Mouse (Mus musculus) C2C12 (cell line): ENCODE results near the gene Wbp4. TPM values are rescaled to one million over a fixed set of nuclear protein-coding genes. Genes with fewer than 3 reads are reported as not detected.
A peak's percentile ranks its signal among the peaks of the same experiment; 100 is the strongest.

Experiments
- H3K27me3 ChIP-seq: one replicate; pipeline ENCODE4 v1.6.1; 2011; ENCODE audit not compliant: control insufficient read depth, insufficient read depth, insufficient read length
- H3K36me3 ChIP-seq: one replicate; pipeline ENCODE4 v1.6.1; 2011; ENCODE audit not compliant: control insufficient read depth, insufficient read depth
- H3K4me3 ChIP-seq: one replicate; pipeline ENCODE4 v1.5.1; 2011; ENCODE audit warnings: mild to moderate bottlenecking, control low read depth; ENCODE audit not compliant: poor library complexity, insufficient read depth, severe bottlenecking
- H3K79me2 ChIP-seq: one replicate; pipeline ENCODE4 v1.6.1; 2011; ENCODE audit not compliant: control insufficient read depth, insufficient read depth
- H3K79me3 ChIP-seq: one replicate; pipeline ENCODE4 v1.6.1; 2011; ENCODE audit warnings: low read depth, control low read depth
- H3ac ChIP-seq: one replicate; pipeline ENCODE3; 2011; ENCODE audit warnings: low read depth; ENCODE audit not compliant: control insufficient read depth, insufficient read length
- CEBPB ChIP-seq: IDR thresholded peaks from one replicate; pipeline ENCODE4 v1.6.1; 2011; ENCODE audit warnings: low read depth, mild to moderate bottlenecking, control low read depth, moderate library complexity
- CTCF ChIP-seq: IDR thresholded peaks from one replicate; pipeline ENCODE4 v1.5.1; 2011; ENCODE audit not compliant: control insufficient read depth, insufficient read depth, insufficient read length
- FOSL1 ChIP-seq: IDR thresholded peaks from one replicate; pipeline ENCODE4 v1.8.0; 2011; ENCODE audit warnings: mild to moderate bottlenecking, low read length; ENCODE audit not compliant: poor library complexity, insufficient read depth, severe bottlenecking
- MAX ChIP-seq: IDR thresholded peaks from one replicate; pipeline ENCODE4 v1.6.1; 2011; ENCODE audit warnings: mild to moderate bottlenecking, control low read depth
- MYOD1 ChIP-seq: IDR thresholded peaks from one replicate; pipeline ENCODE4 v1.6.1; 2011; ENCODE audit warnings: low read depth; ENCODE audit not compliant: control insufficient read depth, insufficient read length
- MYOG ChIP-seq: IDR thresholded peaks from one replicate; pipeline ENCODE4 v1.6.1; 2011; ENCODE audit not compliant: control insufficient read depth, insufficient read length; ENCODE audit errors: extremely low read depth
- USF1 ChIP-seq: IDR thresholded peaks from one replicate; pipeline ENCODE4 v1.6.1; 2011; ENCODE audit warnings: low read depth, mild to moderate bottlenecking, control low read depth, moderate library complexity
- polyA plus RNA-seq: library from polyadenylated mRNA; unstranded; fragments of >200 nt; fragmentation: generic; extraction: Trizol; gene quantifications from one replicate; pipeline ENCODE4 v1.2.1, GENCODE M21; 2012; ENCODE audit warnings: missing spikeins

The Wbp4 gene
- polyA plus RNA-seq, 1 experiment: 9.8 TPM

DNA sequence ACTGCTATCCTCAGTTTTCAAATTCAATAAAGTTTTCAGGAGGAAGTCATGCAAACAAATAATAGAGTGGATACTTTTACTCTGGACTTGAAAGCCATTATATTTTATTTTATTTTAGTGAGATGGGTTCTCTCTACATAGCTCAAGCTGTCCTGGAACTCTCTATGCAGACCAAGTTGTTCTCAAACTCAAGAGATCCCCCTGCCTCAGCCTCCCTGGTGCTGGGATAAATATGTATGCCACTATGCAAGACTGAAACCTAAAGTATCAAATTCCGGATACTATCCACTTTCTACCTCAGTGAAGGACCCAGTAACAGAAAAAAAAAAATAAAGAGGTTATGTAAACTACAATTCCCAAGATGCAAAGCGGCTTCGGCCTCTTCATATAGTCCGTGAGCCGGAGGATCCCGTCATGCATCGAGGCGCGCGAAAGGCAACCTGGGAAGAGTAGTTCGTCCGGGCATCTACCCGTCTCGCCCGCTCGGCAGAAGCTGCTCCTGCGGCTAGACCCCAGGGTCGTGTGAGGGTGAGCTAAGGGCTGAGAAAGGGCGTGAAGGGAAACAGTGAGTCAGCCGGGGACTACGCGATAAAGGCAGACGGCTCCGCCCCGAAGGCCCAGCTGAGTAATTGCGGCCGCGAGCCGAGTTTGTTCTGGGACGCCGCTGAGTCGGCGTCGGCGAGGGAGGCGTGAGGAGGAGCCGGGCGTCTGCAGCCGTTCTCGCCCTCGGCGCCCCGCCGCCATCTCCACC is 55.2 kb downstream of the Wbp4 start, which contains the start of gene Kbtbd7:
Kbtbd7 (plus strand) TSS at position 533 of the 751 bp plus-strand sequence.
- TF ChIP-seq MAX (peak; percentile 16), FOSL1 (peak; percentile 21), CEBPB (no peak), MYOD1 (no peak)
- no peaks in the 10 kb centered on the region for H3K27me3 ChIP-seq
- H3ac ChIP-seq: no peak within 1 kb of the TSS
- peak within 1 kb of the TSS; percentile 23 for H3K4me3 ChIP-seq
- H3K79me3 ChIP-seq: no peaks in the 10 kb centered on the region
- H3K36me3 ChIP-seq: no peaks in the 10 kb centered on the region
- no peaks in the 10 kb centered on the region for H3K79me2 ChIP-seq

DNA sequence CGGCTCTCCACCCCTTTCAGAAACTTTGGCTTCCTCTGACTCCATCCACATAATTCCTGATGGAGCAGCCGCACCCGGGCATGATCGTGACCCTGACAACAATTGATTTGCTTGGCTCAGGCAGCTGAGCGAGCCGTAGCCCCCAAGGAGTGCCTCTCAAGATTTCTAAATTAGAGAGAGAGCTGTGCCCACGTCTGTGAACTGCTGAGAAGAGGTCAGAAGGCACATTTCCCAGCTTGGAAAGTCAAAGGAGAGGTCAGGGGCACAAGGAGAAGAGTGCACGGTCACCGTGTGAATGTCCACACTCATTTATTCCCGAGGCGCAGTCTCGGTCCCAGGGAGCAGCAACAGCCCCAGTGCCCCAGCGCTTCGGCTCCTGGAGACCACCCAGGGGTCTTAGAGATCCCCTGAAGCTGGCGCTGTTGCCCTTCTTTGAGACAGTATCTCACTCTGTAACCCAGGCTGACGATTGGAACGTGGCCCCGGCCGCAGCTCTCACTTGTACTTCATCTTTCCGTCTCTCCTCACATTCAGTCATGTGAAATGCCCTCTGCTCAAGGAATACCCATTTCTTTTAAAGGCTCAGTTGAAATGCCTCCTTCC is 61.1 kb downstream of the Wbp4 start:
- TF ChIP-seq MYOD1 (no peak), MYOG (no peak), MAX (no peak), CEBPB (no peak), USF1 (no peak), FOSL1 (no peak), CTCF (no peak)
- H3K79me3 ChIP-seq: no peaks in the 10 kb centered on the region

DNA sequence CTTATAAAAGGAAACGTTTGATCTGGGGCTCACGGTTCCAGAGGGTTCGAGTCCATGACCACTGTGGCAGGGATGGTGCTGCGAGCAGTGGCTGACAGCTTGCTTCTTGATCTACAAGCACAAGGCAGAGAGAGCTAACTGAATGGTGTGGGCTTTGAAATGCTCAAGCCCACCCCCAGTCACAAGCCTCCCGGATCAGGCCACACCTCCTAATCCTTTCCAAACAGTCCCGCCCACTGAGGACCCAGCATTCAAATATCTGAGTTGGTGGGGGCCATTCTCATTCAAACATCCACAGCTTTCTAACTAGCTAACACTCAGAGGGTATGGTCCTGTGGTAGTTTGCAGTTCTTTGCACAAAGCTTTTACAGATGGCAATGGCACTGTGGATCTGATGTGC is 68.2 kb downstream of the Wbp4 start:
- no peaks in the 10 kb centered on the region for H3K79me3 ChIP-seq
- no peaks in the 10 kb centered on the region for H3K36me3 ChIP-seq
- no peak for TF ChIP-seq MYOG
- TF ChIP-seq CEBPB: no peak
- no peak for TF ChIP-seq MYOD1
- no peaks in the 10 kb centered on the region for H3K27me3 ChIP-seq
- no peak overlapping the region for H3ac ChIP-seq
- no peak overlapping the region for H3K4me3 ChIP-seq
- H3K79me2 ChIP-seq: no peaks in the 10 kb centered on the region

More for the DNA sequence above, 61.1 kb downstream of the Wbp4 start:
- Histone ChIP-seq H3K36me3 (no peaks in the 10 kb centered on the region), H3ac (no peak overlapping the region), H3K4me3 (no peak overlapping the region), H3K79me2 (no peaks in the 10 kb centered on the region), H3K27me3 (no peaks in the 10 kb centered on the region)

DNA sequence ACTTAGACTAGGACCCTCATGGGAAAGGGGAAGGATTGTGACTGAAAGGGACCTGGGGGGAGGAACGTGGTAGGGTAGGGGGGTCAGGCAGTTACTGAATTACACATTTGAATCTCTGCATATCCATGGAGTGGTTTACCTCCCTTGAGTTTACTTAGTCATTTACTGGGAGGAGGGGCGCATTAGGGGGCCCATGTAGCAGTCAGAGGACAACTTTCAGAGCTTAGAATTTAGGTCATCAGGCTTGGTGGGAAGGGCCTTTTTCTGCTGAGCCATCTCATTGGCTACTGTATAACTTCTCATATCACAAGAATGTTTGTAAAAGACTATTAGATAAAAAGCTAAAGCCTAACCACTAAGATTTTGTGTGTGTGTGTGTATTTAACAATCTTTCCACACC is 70.7 kb downstream of the Wbp4 start:
- no peaks in the 10 kb centered on the region for H3K79me2 ChIP-seq
- H3K27me3 ChIP-seq: no peaks in the 10 kb centered on the region
- H3K4me3 ChIP-seq: no peak overlapping the region
- H3K79me3 ChIP-seq: no peaks in the 10 kb centered on the region
- no peaks in the 10 kb centered on the region for H3K36me3 ChIP-seq
- H3ac ChIP-seq: no peak overlapping the region
- TF ChIP-seq FOSL1 (no peak), CTCF (no peak), MYOG (no peak), CEBPB (no peak), MAX (no peak), MYOD1 (no peak), USF1 (no peak)

Other genes starting within 250 kb of the Wbp4 start
- not detected for gene Zfp957, start 234.2 kb downstream of the Wbp4 start, polyA plus RNA-seq
- gene Rgcc, start 179.9 kb downstream of the Wbp4 start, polyA plus RNA-seq: 1.5 TPM
- gene Naa16, start 90.7 kb downstream of the Wbp4 start, polyA plus RNA-seq: 8.6 TPM
- 2.7 TPM for gene Mtrf1, start 83.7 kb downstream of the Wbp4 start, polyA plus RNA-seq
- gene Kbtbd7, start 55.0 kb downstream of the Wbp4 start, polyA plus RNA-seq: 0.78 TPM
- gene Kbtbd6, start 29.7 kb downstream of the Wbp4 start, polyA plus RNA-seq: 0.25 TPM
- gene Elf1, start 326 bp downstream of the Wbp4 start, polyA plus RNA-seq: 3.4 TPM
- 68.8 TPM for gene Sugt1, start 106.2 kb upstream of the Wbp4 start, polyA plus RNA-seq
- gene Cnmd, start 180.7 kb upstream of the Wbp4 start, polyA plus RNA-seq: not detected